Mouse (Mus musculus): Measurements from ENCODE around the gene Taar5. TPM values are rescaled to one million over a fixed set of nuclear protein-coding genes. Genes with fewer than 3 reads are reported as not detected.

Taar5 gene
- not detected in 2 replicates for total RNA-seq (2021)
- long read RNA-seq = 0 reads

- DNase-seq = no peak
Observed at GRCm38 (mm10) chr10:23970656-23971165, at the start of gene Taar5. Taar5 (plus strand) TSS chr10:23970706.

GRCm38 (mm10) chr10:23922468-23922867 lies 48.0 kb upstream of the Taar5 start:
- no peak for DNase-seq

GRCm38 (mm10) chr10:23923941-23924340 lies 46.6 kb upstream of the Taar5 start:
- DNase-seq = no peak

- no peak for DNase-seq
Observed at GRCm38 (mm10) chr10:23937613-23938012, 32.9 kb upstream of the Taar5 start.

- DNase-seq = no peak
Observed at GRCm38 (mm10) chr10:23938312-23938711, 32.2 kb upstream of the Taar5 start, which contains the start of gene Taar2. Taar2 (plus strand) TSS chr10:23938572.

- no peak for DNase-seq
Observed at GRCm38 (mm10) chr10:23942465-23942864, 28.0 kb upstream of the Taar5 start.

- DNase-seq = no peak
Observed at GRCm38 (mm10) chr10:23948026-23948425, 22.5 kb upstream of the Taar5 start.

GRCm38 (mm10) chr10:23949508-23950005 lies 20.9 kb upstream of the Taar5 start, which contains the start of gene Taar3:
Taar3 (plus strand) TSS chr10:23949558.
- no peak for DNase-seq

- no peak for DNase-seq
Observed at GRCm38 (mm10) chr10:23951714-23952113, 18.8 kb upstream of the Taar5 start.

- no peak for DNase-seq
Observed at GRCm38 (mm10) chr10:23959071-23959470, 11.4 kb upstream of the Taar5 start.

- no peak for DNase-seq
Observed at GRCm38 (mm10) chr10:23960444-23960915, 10.0 kb upstream of the Taar5 start, which contains the start of gene Taar4. Taar4 (plus strand) TSS chr10:23960494.

- no peak for DNase-seq
Observed at GRCm38 (mm10) chr10:23963444-23963843, 7.1 kb upstream of the Taar5 start.

GRCm38 (mm10) chr10:23964921-23965610 lies 5.4 kb upstream of the Taar5 start:
- DNase-seq = no peak

GRCm38 (mm10) chr10:23971256-23971655 lies 750 bp downstream of the Taar5 start:
- no peak for DNase-seq

- no peak for DNase-seq
Observed at GRCm38 (mm10) chr10:23977958-23978357, 7.5 kb downstream of the Taar5 start.

GRCm38 (mm10) chr10:23978901-23979705 lies 8.6 kb downstream of the Taar5 start:
- DNase-seq = peak; percentile 78

GRCm38 (mm10) chr10:23985546-23985945 lies 15.0 kb downstream of the Taar5 start, which contains the start of gene Taar6:
Taar6 (minus strand) TSS chr10:23985646.
- DNase-seq = no peak

- no peak for DNase-seq
Observed at GRCm38 (mm10) chr10:23986419-23986818, 15.9 kb downstream of the Taar5 start.

GRCm38 (mm10) chr10:23993381-23993780 lies 22.9 kb downstream of the Taar5 start, which contains the start of gene Taar7a:
Taar7a (minus strand) TSS chr10:23993481.
- DNase-seq = no peak

GRCm38 (mm10) chr10:23999639-24000038 lies 29.1 kb downstream of the Taar5 start, which contains the start of gene Taar7b:
Taar7b (plus strand) TSS chr10:23999939.
- no peak for DNase-seq

GRCm38 (mm10) chr10:24006442-24006841 lies 35.9 kb downstream of the Taar5 start:
- DNase-seq = no peak

GRCm38 (mm10) chr10:24007034-24007433 lies 36.5 kb downstream of the Taar5 start:
- DNase-seq = no peak
